Comparison of ENCODE assay signal across 8 mouse cellular contexts in the genomic region with DNA sequence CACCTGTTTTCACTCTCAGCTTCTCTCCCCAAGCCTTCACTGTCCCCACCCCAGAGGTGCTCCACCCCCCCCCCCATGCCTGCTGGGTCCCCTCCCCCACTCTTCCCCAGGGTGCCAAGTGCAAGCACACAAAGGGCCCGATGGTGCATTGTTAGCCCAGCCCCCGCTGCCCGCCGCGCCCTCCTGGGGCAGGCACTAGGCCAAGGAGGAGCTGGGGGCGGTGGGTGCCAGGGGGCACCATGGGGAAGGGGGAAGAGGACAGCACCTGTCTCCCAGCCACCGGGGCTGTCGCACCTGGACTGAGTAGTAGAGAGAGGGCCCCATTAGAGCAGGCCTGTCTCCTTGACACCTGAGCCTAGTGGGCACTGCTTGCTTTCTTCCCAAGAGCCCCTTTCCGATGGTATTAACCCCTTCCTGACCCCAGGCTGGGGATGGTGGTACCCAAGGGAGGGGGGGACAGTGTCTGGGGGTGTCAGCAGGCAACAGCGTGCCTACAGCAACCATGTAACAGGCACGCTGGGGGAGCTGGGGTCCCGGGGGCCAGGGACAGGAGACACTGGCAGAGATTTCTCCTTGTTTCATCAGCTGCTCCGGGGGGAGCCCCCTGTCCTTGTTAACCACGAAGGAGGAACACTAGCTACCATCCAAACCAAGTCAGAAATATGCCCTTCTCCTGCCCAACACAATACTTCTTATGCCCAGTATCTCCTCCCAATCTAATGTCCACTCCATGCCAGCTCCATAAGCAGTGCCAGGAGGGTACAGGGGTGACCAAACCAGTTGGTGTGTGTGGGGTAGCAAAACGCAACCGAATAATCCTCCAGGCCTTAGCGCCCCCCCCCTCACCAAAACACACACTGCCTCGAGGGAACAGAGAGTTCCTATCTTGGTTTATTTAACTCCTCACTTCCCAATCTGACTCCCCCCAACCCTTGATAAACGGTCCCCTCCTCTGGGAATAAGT. TPM values are rescaled to one million over a fixed set of nuclear protein-coding genes. Genes with fewer than 3 reads are reported as not detected.
DNase-seq lines count a peak whose midpoint lies in the region; ATAC-seq and TF ChIP-seq lines count a peak whose summit lies in the region.

No protein-coding gene starts in this region.

- no peak for DNase-seq in left cerebral cortex, adult 2 months (ENCODE audit: extremely low spot score in 1 of 2, low spot score in 2 of 2)
- no peak for DNase-seq in left cerebral cortex, adult 11 months (ENCODE audit: low spot score)
- peak; percentile 45 for DNase-seq in adrenal gland, postnatal 25 days
- DNase-seq in forebrain, postnatal 0 days, result no peak
- DNase-seq in layer of hippocampus, adult 18-20 months (ENCODE audit: low spot score in 2 of 2), result no peak
- no peak for DNase-seq in gastrocnemius, postnatal 14 days

- intact Hi-C loops in left cerebral cortex, adult 2 months (cut with DNase I), result no loop called here
- intact Hi-C loops in gastrocnemius, postnatal 14 days (cut with DNase I; ENCODE audit: low total_unique reads), result no loop called here

- no peak for TF ChIP-seq CTCF in left cerebral cortex, adult 2 months (IDR thresholded peaks at IDR 0.05)
- TF ChIP-seq CTCF in forebrain, postnatal 0 days (IDR thresholded peaks at IDR 0.05; ENCODE audit: low read depth), result no peak

- peaks cover 42% of the 10 kb centered on the region for H3K79me2 ChIP-seq in myocyte (ENCODE audit: control insufficient read depth, insufficient read depth)

- H3ac ChIP-seq in myocyte (ENCODE audit: control insufficient read depth, insufficient read length), result peak overlapping the region; percentile 66

- H3K9me3 ChIP-seq in forebrain, postnatal 0 days (ENCODE audit: low read length), result no peaks in the 10 kb centered on the region
- H3K9me3 ChIP-seq in kidney, embryonic 16.5 days (ENCODE audit: low read length), result no peaks in the 10 kb centered on the region

- H3K4me2 ChIP-seq in forebrain, postnatal 0 days (ENCODE audit: low read depth), result peak overlapping the region; percentile 96
- H3K4me2 ChIP-seq in kidney, embryonic 16.5 days (replicated peaks; ENCODE audit: low read depth, low read length), result peak overlapping the region; percentile 99
- peak overlapping the region; percentile 96 for H3K4me2 ChIP-seq in myocyte (ENCODE audit: low read depth)

- H3K27ac ChIP-seq in left cerebral cortex, adult 2 months, result peak overlapping the region; percentile 89
- no peak overlapping the region for H3K27ac ChIP-seq in forebrain, postnatal 0 days (ENCODE audit: low read depth, low read length)
- H3K27ac ChIP-seq in kidney, embryonic 16.5 days (ENCODE audit: low read length), result peak overlapping the region; percentile 87

- TF ChIP-seq POLR2A in myocyte (IDR thresholded peaks at IDR 0.05; ENCODE audit: insufficient read length, low read depth), result peak; percentile 63

- H3K9ac ChIP-seq in forebrain, postnatal 0 days, result peak overlapping the region; percentile 44
- H3K9ac ChIP-seq in kidney, embryonic 16.5 days (replicated peaks; ENCODE audit: low read length), result peak overlapping the region; percentile 80

- peaks cover 8% of the 10 kb centered on the region; the same call in 1 of the 2 replicates for H3K27me3 ChIP-seq in forebrain, postnatal 0 days (ENCODE audit: insufficient read depth, low read length)
- H3K27me3 ChIP-seq in kidney, embryonic 16.5 days (ENCODE audit: insufficient read depth, low read length), result no peaks in the 10 kb centered on the region
- H3K27me3 ChIP-seq in myocyte (ENCODE audit: control insufficient read depth, insufficient read depth, insufficient read length), result no peaks in the 10 kb centered on the region

- H3K4me1 ChIP-seq in forebrain, postnatal 0 days (ENCODE audit: insufficient read depth), result peaks cover 27% of the 10 kb centered on the region
- peaks cover 57% of the 10 kb centered on the region for H3K4me1 ChIP-seq in kidney, embryonic 16.5 days (ENCODE audit: insufficient read depth, low read length)

- H3K36me3 ChIP-seq in forebrain, postnatal 0 days (ENCODE audit: insufficient read depth), result no peaks in the 10 kb centered on the region
- H3K36me3 ChIP-seq in kidney, embryonic 16.5 days (ENCODE audit: insufficient read depth, low read length), result no peaks in the 10 kb centered on the region
- H3K36me3 ChIP-seq in myocyte (ENCODE audit: control insufficient read depth, insufficient read depth), result peaks cover 2% of the 10 kb centered on the region

- peak overlapping the region; percentile 64 for H3K4me3 ChIP-seq in left cerebral cortex, adult 2 months
- H3K4me3 ChIP-seq in forebrain, postnatal 0 days (ENCODE audit: low read depth, low read length), result peak overlapping the region; percentile 38
- H3K4me3 ChIP-seq in kidney, embryonic 16.5 days (ENCODE audit: low read length), result peak overlapping the region; percentile 73
- H3K4me3 ChIP-seq in myocyte, result peak overlapping the region; percentile 99

- no peak for ATAC-seq in forebrain, postnatal 0 days
- ATAC-seq in kidney, embryonic 16.5 days (ENCODE audit: low FRiP score, low TSS enrichment), result no peak

- WGBS in forebrain, postnatal 0 days, result 14% methylated on average over 19 of the region's 19 CpGs
- 10% methylated on average over 19 of the region's 19 CpGs for WGBS in kidney, embryonic 16.5 days

TF ChIP-seq in myocyte, 11 proteins besides CTCF, POLR2A, EP300 and RAD21:
- TF ChIP-seq POLR2AphosphoS2 (IDR thresholded peaks at IDR 0.05; ENCODE audit: insufficient read length, low read depth), result peak; percentile 28
- TF ChIP-seq REST (IDR thresholded peaks at IDR 0.05; ENCODE audit: insufficient read depth, insufficient read length), result no peak
- no peak for TF ChIP-seq TCF3 (IDR thresholded peaks at IDR 0.05; ENCODE audit: insufficient read length, low read depth)
- TF ChIP-seq MAX (IDR thresholded peaks at IDR 0.05; ENCODE audit: low read depth), result no peak
- TF ChIP-seq CEBPB (IDR thresholded peaks at IDR 0.05; ENCODE audit: insufficient read depth, poor library complexity, severe bottlenecking), result peak; percentile 93
- no peak for TF ChIP-seq E2F4 (IDR thresholded peaks at IDR 0.05; ENCODE audit: insufficient read depth)
- peak in 1 of 3 experiments; percentile 38 for TF ChIP-seq MYOG (IDR thresholded peaks at IDR 0.05; ENCODE audit: control insufficient read depth in 1 of 3, insufficient read depth in 1 of 3, insufficient read length in 2 of 3, low read depth in 2 of 3)
- no peak for TF ChIP-seq TCF12 (IDR thresholded peaks at IDR 0.05; ENCODE audit: insufficient read depth, poor library complexity, severe bottlenecking)
- peak in 1 of 3 experiments; percentile 53 for TF ChIP-seq MYOD1 (IDR thresholded peaks at IDR 0.05; ENCODE audit: control insufficient read depth in 1 of 3, insufficient read length in 2 of 3, low read depth in 2 of 3)
- no peak for TF ChIP-seq USF1 (IDR thresholded peaks at IDR 0.05; ENCODE audit: low read depth)
- no peak for TF ChIP-seq SRF (IDR thresholded peaks at IDR 0.05; ENCODE audit: control insufficient read depth, insufficient read length, low read depth)

RNA-seq across cellular contexts. Expression of gene Zbtb7b, which starts 3.6 kb away (rescaled TPM):
- 10 to 100 TPM; 12.4 to 13.2 TPM for total RNA-seq in left cerebral cortex, adult 2 months (2021)
- 98.2 and 110 TPM in 2 replicates for total RNA-seq in adrenal gland, postnatal 25 days (2021)
- total RNA-seq in forebrain, postnatal 0 days (2014; rRNA removed), result 2.1 and 4.9 TPM in 2 replicates
- 0.33 and 0.75 TPM in 2 replicates for polyA plus RNA-seq in forebrain, postnatal 0 days (2015; fragmentation: Nextera tagmentation; extraction: Ambion mirVana)
- polyA plus RNA-seq in kidney, embryonic 16.5 days (2015; fragmentation: Nextera tagmentation; extraction: Ambion mirVana), result 3.3 and 3.5 TPM in 2 replicates
- polyA plus RNA-seq in myocyte (2012; fragmentation: generic; extraction: Trizol), result 47.0 TPM
- 10 to 100 TPM; 12.1 to 16.8 TPM for total RNA-seq in layer of hippocampus, adult 18-20 months (2021)
- 10 to 100 TPM; 18.4 to 24.0 TPM for total RNA-seq in gastrocnemius, postnatal 14 days (2021)

RNA-seq across cellular contexts. Expression of gene Lenep, which starts 11.6 kb away (rescaled TPM):
- total RNA-seq in left cerebral cortex, adult 2 months (2021), result 1 to 10 TPM; 1.1 to 3.5 TPM
- total RNA-seq in adrenal gland, postnatal 25 days (2021), result 3.1 TPM in 1 of 2 replicates, not detected in the other
- total RNA-seq in forebrain, postnatal 0 days (2014; rRNA removed), result 4.2 TPM in 1 of 2 replicates, not detected in the other
- polyA plus RNA-seq in forebrain, postnatal 0 days (2015; fragmentation: Nextera tagmentation; extraction: Ambion mirVana), result 0.40 TPM in 1 of 2 replicates, not detected in the other
- 0.18 and 1.3 TPM in 2 replicates for polyA plus RNA-seq in kidney, embryonic 16.5 days (2015; fragmentation: Nextera tagmentation; extraction: Ambion mirVana)
- not detected for polyA plus RNA-seq in myocyte (2012; fragmentation: generic; extraction: Trizol)
- total RNA-seq in layer of hippocampus, adult 18-20 months (2021), result 1 to 10 TPM; 2.5 to 4.4 TPM
- total RNA-seq in gastrocnemius, postnatal 14 days (2021), result not detected

RNA-seq across cellular contexts. Expression of gene Flad1, which starts 20.7 kb away (rescaled TPM):
- total RNA-seq in left cerebral cortex, adult 2 months (2021), result 10 to 100 TPM; 34.5 to 37.8 TPM
- total RNA-seq in adrenal gland, postnatal 25 days (2021), result 34.7 and 35.4 TPM in 2 replicates
- total RNA-seq in forebrain, postnatal 0 days (2014; rRNA removed), result 25.6 and 34.9 TPM in 2 replicates
- 30.9 and 31.5 TPM in 2 replicates for polyA plus RNA-seq in forebrain, postnatal 0 days (2015; fragmentation: Nextera tagmentation; extraction: Ambion mirVana)
- polyA plus RNA-seq in kidney, embryonic 16.5 days (2015; fragmentation: Nextera tagmentation; extraction: Ambion mirVana), result 35.0 and 39.3 TPM in 2 replicates
- polyA plus RNA-seq in myocyte (2012; fragmentation: generic; extraction: Trizol), result 19.8 TPM
- 10 to 100 TPM; 39.8 to 39.9 TPM for total RNA-seq in layer of hippocampus, adult 18-20 months (2021)
- 10 to 100 TPM; 30.9 to 33.4 TPM for total RNA-seq in gastrocnemius, postnatal 14 days (2021)

RNA-seq across cellular contexts. Expression of gene Dcst1, which starts 25.9 kb away (rescaled TPM):
- under 1 TPM in 1 of 2 experiments, not detected in 1; 0.28 TPM for total RNA-seq in left cerebral cortex, adult 2 months (2021)
- 0.55 TPM in 1 of 2 replicates, not detected in the other for total RNA-seq in adrenal gland, postnatal 25 days (2021)
- total RNA-seq in forebrain, postnatal 0 days (2014; rRNA removed), result 0.15 TPM in 1 of 2 replicates, not detected in the other
- polyA plus RNA-seq in forebrain, postnatal 0 days (2015; fragmentation: Nextera tagmentation; extraction: Ambion mirVana), result 0.89 and 1.3 TPM in 2 replicates
- 2.9 and 3.3 TPM in 2 replicates for polyA plus RNA-seq in kidney, embryonic 16.5 days (2015; fragmentation: Nextera tagmentation; extraction: Ambion mirVana)
- polyA plus RNA-seq in myocyte (2012; fragmentation: generic; extraction: Trizol), result 0.41 TPM
- total RNA-seq in layer of hippocampus, adult 18-20 months (2021), result not detected
- not detected for total RNA-seq in gastrocnemius, postnatal 14 days (2021)

RNA-seq across cellular contexts. Expression of gene Cks1b, which starts 27.2 kb away (rescaled TPM):
- 1 to 10 TPM; 1.8 to 2.3 TPM for total RNA-seq in left cerebral cortex, adult 2 months (2021)
- total RNA-seq in adrenal gland, postnatal 25 days (2021), result 24.8 and 26.2 TPM in 2 replicates
- total RNA-seq in forebrain, postnatal 0 days (2014; rRNA removed), result 24.5 and 27.3 TPM in 2 replicates
- 93.9 and 109 TPM in 2 replicates for polyA plus RNA-seq in forebrain, postnatal 0 days (2015; fragmentation: Nextera tagmentation; extraction: Ambion mirVana)
- 483 and 495 TPM in 2 replicates for polyA plus RNA-seq in kidney, embryonic 16.5 days (2015; fragmentation: Nextera tagmentation; extraction: Ambion mirVana)
- 113 TPM for polyA plus RNA-seq in myocyte (2012; fragmentation: generic; extraction: Trizol)
- 1 to 10 TPM; 2.3 to 2.4 TPM for total RNA-seq in layer of hippocampus, adult 18-20 months (2021)
- 10 to 100 TPM in 1 of 2 experiments, 1 to 10 TPM in 1; 9.6 to 14.4 TPM for total RNA-seq in gastrocnemius, postnatal 14 days (2021)

Comparison
In these comparisons a context has a peak if more than half of its experiments do, and no peak if none do; other contexts are left out.
1. H3K4me3 ChIP-seq: peak in every context shown above with its lines; median percentile 99 in myocyte; 73 in kidney, embryonic 16.5 days; 64 in left cerebral cortex, adult 2 months; 38 in forebrain, postnatal 0 days.